Mouse (Mus musculus): Measurements from ENCODE around the gene Slc36a3. TPM values are rescaled to one million over a fixed set of nuclear protein-coding genes. Genes with fewer than 3 reads are reported as not detected.

Gene Slc36a3
- polyA plus RNA-seq, 1 experiment from 2014 or later, result not detected

DNA sequence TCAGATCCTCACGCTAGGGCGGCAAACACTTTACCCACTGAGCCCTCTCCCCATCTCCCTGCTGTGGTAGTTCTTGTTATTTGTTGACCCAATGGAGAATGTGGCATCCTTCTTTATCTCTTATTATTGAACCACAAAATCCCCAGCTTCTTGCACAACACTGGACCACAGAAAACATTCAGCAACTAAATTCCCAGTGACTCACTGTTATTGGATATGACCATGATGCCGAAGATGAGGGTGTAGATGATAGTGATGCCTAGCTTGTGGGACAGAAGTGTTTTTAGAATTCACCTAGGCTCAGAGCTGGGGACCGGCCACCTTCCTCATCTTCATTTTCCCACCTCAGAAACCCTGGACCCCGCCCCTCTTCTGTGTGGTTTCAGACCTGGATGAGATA is 16.6 kb downstream of the Slc36a3 start:
- no peaks in the 10 kb centered on the region for H3K36me3 ChIP-seq (ENCODE audit: control insufficient read depth, insufficient read depth)
- H3K27ac ChIP-seq (ENCODE audit: low read length), result no peak overlapping the region
- no peak overlapping the region for H3K4me2 ChIP-seq (ENCODE audit: low read depth, low read length)
- no peak overlapping the region for H3K4me3 ChIP-seq (ENCODE audit: low read length)
- H3K9ac ChIP-seq (ENCODE audit: low read length), result no peak overlapping the region
- WGBS, result 89% methylated on average over 5 of the region's 5 CpGs
- H3K4me1 ChIP-seq (ENCODE audit: control insufficient read depth, insufficient read depth, low read length), result no peaks in the 10 kb centered on the region
- H3K9me3 ChIP-seq (replicated peaks; ENCODE audit: control insufficient read depth, low read length), result no peaks in the 10 kb centered on the region
- ATAC-seq (replicated peaks; ENCODE audit: extremely low read depth, insufficient read depth, low FRiP score), result no peak
- H3K27me3 ChIP-seq (ENCODE audit: control insufficient read depth, insufficient read depth, low read length), result no peaks in the 10 kb centered on the region

- ATAC-seq (replicated peaks; ENCODE audit: extremely low read depth, insufficient read depth, low FRiP score), result no peak
- no peak overlapping the region for H3K4me3 ChIP-seq (ENCODE audit: low read length)
- H3K27ac ChIP-seq (ENCODE audit: low read length), result no peak overlapping the region
- no peaks in the 10 kb centered on the region for H3K4me1 ChIP-seq (ENCODE audit: control insufficient read depth, insufficient read depth, low read length)
- WGBS, result 89% methylated on average over 1 of the region's 1 CpGs
- no peaks in the 10 kb centered on the region for H3K36me3 ChIP-seq (ENCODE audit: control insufficient read depth, insufficient read depth)
- no peaks in the 10 kb centered on the region for H3K27me3 ChIP-seq (ENCODE audit: control insufficient read depth, insufficient read depth, low read length)
- H3K4me2 ChIP-seq (ENCODE audit: low read depth, low read length), result no peak overlapping the region
- no peaks in the 10 kb centered on the region for H3K9me3 ChIP-seq (replicated peaks; ENCODE audit: control insufficient read depth, low read length)
- H3K9ac ChIP-seq (ENCODE audit: low read length), result no peak overlapping the region
These were observed 17.1 kb downstream of the Slc36a3 start for GRCm38 (mm10) chr11:55134407-55134806.

GRCm38 (mm10) chr11:55133204-55133603 is 18.3 kb downstream of the Slc36a3 start:
- 78% methylated on average over 1 of the region's 1 CpGs for WGBS
- ATAC-seq (replicated peaks; ENCODE audit: extremely low read depth, insufficient read depth, low FRiP score), result no peak
- no peaks in the 10 kb centered on the region for H3K9me3 ChIP-seq (replicated peaks; ENCODE audit: control insufficient read depth, low read length)

DNA sequence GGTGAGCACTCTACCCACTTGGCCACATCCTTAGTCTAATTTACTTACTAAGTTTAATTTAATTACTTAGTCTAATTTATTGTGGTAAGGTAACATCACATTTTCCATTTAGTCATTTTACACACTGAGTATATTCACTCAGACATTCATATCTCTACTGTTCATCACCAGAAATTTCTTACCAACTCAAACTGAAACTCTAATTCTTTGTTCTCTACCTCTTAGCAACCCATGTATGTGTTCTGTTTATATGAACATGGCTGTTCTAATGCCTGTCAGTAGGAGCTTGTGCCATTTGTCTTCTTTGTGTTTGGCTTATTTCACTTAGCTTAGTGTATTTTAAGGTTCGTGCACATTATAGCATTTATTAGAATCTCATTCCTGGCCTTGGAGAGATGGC is 19.6 kb downstream of the Slc36a3 start:
- WGBS, result 70% methylated on average over 1 of the region's 1 CpGs
- no peak for ATAC-seq (replicated peaks; ENCODE audit: extremely low read depth, insufficient read depth, low FRiP score)

More at GRCm38 (mm10) chr11:55133204-55133603, 18.3 kb downstream of the Slc36a3 start:
- no peaks in the 10 kb centered on the region for H3K4me1 ChIP-seq (ENCODE audit: control insufficient read depth, insufficient read depth, low read length)
- no peak overlapping the region for H3K4me3 ChIP-seq (ENCODE audit: low read length)
- no peaks in the 10 kb centered on the region for H3K36me3 ChIP-seq (ENCODE audit: control insufficient read depth, insufficient read depth)
- H3K9ac ChIP-seq (ENCODE audit: low read length), result no peak overlapping the region
- no peak overlapping the region for H3K27ac ChIP-seq (ENCODE audit: low read length)
- H3K4me2 ChIP-seq (ENCODE audit: low read depth, low read length), result no peak overlapping the region
- no peaks in the 10 kb centered on the region for H3K27me3 ChIP-seq (ENCODE audit: control insufficient read depth, insufficient read depth, low read length)

DNA sequence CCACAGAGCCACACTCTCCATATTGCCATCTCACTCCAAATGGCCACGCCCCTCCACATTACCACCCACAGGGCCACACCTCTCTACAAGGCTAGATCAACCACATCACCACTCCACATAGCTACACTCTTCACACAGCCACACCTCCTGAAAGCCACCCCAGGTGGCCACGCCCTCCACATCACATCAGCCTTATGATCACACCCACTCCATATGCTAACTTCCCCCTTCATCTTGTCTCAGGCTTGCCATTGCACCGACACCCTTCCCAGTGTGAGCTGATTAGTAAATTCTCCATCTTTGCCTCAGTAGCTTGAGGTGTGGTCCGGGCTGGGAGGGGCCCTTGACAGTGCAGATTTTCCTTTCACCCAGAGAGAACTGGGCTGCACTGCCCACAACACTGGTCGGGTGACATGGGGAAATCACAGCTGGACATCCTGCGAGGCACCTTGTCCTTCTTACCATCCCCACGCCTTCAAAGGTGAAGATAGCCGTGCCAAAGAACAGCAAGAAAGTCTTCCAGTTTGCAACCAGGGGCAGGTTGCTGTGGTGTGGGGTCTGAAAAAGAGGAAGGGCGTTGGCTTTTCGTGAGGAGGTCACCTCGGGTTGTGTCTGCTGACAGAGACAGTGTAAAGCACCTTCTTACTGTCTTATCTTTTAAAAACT is 20.3 kb downstream of the Slc36a3 start:
- Histone ChIP-seq H3K9me3 (replicated peaks; ENCODE audit: control insufficient read depth, low read length) (no peaks in the 10 kb centered on the region), H3K27me3 (ENCODE audit: control insufficient read depth, insufficient read depth, low read length) (no peaks in the 10 kb centered on the region), H3K9ac (ENCODE audit: low read length) (no peak overlapping the region), H3K27ac (ENCODE audit: low read length) (no peak overlapping the region), H3K4me3 (ENCODE audit: low read length) (no peak overlapping the region), H3K4me1 (ENCODE audit: control insufficient read depth, insufficient read depth, low read length) (no peaks in the 10 kb centered on the region), H3K36me3 (ENCODE audit: control insufficient read depth, insufficient read depth) (no peaks in the 10 kb centered on the region), H3K4me2 (ENCODE audit: low read depth, low read length) (no peak overlapping the region)
- WGBS, result 74% methylated on average over 11 of the region's 11 CpGs
- no peak for ATAC-seq (replicated peaks; ENCODE audit: extremely low read depth, insufficient read depth, low FRiP score)

More for the DNA sequence above, 19.6 kb downstream of the Slc36a3 start:
- no peak overlapping the region for H3K9ac ChIP-seq (ENCODE audit: low read length)
- no peak overlapping the region for H3K4me3 ChIP-seq (ENCODE audit: low read length)
- no peak overlapping the region for H3K27ac ChIP-seq (ENCODE audit: low read length)
- H3K27me3 ChIP-seq (ENCODE audit: control insufficient read depth, insufficient read depth, low read length), result no peaks in the 10 kb centered on the region
- H3K36me3 ChIP-seq (ENCODE audit: control insufficient read depth, insufficient read depth), result no peaks in the 10 kb centered on the region
- H3K9me3 ChIP-seq (replicated peaks; ENCODE audit: control insufficient read depth, low read length), result no peaks in the 10 kb centered on the region
- no peak overlapping the region for H3K4me2 ChIP-seq (ENCODE audit: low read depth, low read length)
- no peaks in the 10 kb centered on the region for H3K4me1 ChIP-seq (ENCODE audit: control insufficient read depth, insufficient read depth, low read length)

DNA sequence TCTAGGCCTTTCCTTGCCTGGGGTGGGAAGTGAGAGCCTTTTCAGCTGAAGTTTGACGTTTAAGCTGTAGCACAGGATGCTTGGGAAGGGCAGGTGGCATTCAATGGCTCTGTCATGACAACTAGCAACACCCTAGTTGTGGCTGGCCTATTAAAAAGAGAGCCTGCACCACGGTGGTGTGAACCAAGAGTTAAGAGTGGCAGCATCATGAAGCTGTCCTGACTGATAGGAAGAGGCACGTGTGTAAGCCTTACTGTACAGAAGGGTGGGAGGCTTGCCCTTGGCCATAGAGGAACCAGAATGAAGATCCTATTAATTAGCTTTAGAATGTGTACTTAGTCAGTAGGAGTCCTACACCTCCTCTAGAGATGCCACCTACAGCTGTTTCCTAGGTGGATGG is 23.1 kb downstream of the Slc36a3 start:
- Histone ChIP-seq H3K27me3 (ENCODE audit: control insufficient read depth, insufficient read depth, low read length) (no peaks in the 10 kb centered on the region), H3K4me2 (ENCODE audit: low read depth, low read length) (no peak overlapping the region), H3K4me3 (ENCODE audit: low read length) (no peak overlapping the region), H3K9me3 (replicated peaks; ENCODE audit: control insufficient read depth, low read length) (no peaks in the 10 kb centered on the region), H3K9ac (ENCODE audit: low read length) (no peak overlapping the region), H3K27ac (ENCODE audit: low read length) (no peak overlapping the region), H3K36me3 (ENCODE audit: control insufficient read depth, insufficient read depth) (no peaks in the 10 kb centered on the region), H3K4me1 (ENCODE audit: control insufficient read depth, insufficient read depth, low read length) (no peaks in the 10 kb centered on the region)
- no peak for ATAC-seq (replicated peaks; ENCODE audit: extremely low read depth, insufficient read depth, low FRiP score)
- WGBS, result 65% methylated on average over 3 of the region's 3 CpGs

DNA sequence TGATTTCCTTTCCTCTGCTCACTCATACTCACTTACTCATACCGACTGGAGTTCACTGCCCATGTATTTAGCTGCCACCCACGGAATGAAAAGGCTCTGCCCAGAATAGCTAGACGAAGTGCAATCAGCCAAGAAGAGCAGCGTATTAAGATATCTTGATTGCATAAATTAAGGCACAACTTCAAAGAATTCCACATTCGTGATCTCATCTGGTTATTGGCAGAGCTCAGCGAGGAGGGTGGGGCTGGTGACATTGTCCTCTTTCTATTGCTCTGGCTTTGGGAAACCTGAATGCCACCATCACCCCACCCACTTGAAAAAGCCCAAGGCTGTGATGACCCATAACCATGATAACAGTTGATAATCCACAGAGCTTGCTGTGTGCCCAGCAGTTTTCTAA is 23.6 kb downstream of the Slc36a3 start:
- 52% methylated on average over 6 of the region's 6 CpGs for WGBS
- Histone ChIP-seq H3K27me3 (ENCODE audit: control insufficient read depth, insufficient read depth, low read length) (no peaks in the 10 kb centered on the region), H3K4me3 (ENCODE audit: low read length) (no peak overlapping the region), H3K4me2 (ENCODE audit: low read depth, low read length) (no peak overlapping the region), H3K4me1 (ENCODE audit: control insufficient read depth, insufficient read depth, low read length) (no peaks in the 10 kb centered on the region), H3K27ac (ENCODE audit: low read length) (no peak overlapping the region), H3K9ac (ENCODE audit: low read length) (no peak overlapping the region), H3K9me3 (replicated peaks; ENCODE audit: control insufficient read depth, low read length) (no peaks in the 10 kb centered on the region), H3K36me3 (ENCODE audit: control insufficient read depth, insufficient read depth) (no peaks in the 10 kb centered on the region)
- ATAC-seq (replicated peaks; ENCODE audit: extremely low read depth, insufficient read depth, low FRiP score), result no peak

DNA sequence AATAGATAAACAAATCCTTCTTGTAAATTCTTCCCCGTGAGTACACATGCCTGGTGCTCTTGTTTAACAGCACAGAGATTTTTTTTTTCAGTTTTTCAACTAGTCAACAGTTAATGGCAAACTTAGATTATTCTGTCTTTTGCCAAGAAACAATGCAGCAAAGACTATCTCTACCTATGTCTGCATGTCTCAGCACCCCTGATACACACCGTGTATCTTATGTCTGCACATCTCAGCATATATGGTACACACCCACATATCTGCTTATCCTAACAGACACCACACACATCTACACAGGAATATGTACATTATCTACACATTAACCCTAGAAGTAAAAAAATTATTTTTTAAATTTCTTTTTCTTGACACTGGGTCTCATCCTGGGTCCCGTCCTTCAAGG is 24.8 kb downstream of the Slc36a3 start:
- ATAC-seq (replicated peaks; ENCODE audit: extremely low read depth, insufficient read depth, low FRiP score), result no peak
- WGBS, result 66% methylated on average over 3 of the region's 3 CpGs
- no peaks in the 10 kb centered on the region for H3K27me3 ChIP-seq (ENCODE audit: control insufficient read depth, insufficient read depth, low read length)
- no peak overlapping the region for H3K4me3 ChIP-seq (ENCODE audit: low read length)
- H3K36me3 ChIP-seq (ENCODE audit: control insufficient read depth, insufficient read depth), result no peaks in the 10 kb centered on the region
- no peak overlapping the region for H3K4me2 ChIP-seq (ENCODE audit: low read depth, low read length)
- no peaks in the 10 kb centered on the region for H3K4me1 ChIP-seq (ENCODE audit: control insufficient read depth, insufficient read depth, low read length)
- no peak overlapping the region for H3K27ac ChIP-seq (ENCODE audit: low read length)
- no peak overlapping the region for H3K9ac ChIP-seq (ENCODE audit: low read length)
- no peaks in the 10 kb centered on the region for H3K9me3 ChIP-seq (replicated peaks; ENCODE audit: control insufficient read depth, low read length)

DNA sequence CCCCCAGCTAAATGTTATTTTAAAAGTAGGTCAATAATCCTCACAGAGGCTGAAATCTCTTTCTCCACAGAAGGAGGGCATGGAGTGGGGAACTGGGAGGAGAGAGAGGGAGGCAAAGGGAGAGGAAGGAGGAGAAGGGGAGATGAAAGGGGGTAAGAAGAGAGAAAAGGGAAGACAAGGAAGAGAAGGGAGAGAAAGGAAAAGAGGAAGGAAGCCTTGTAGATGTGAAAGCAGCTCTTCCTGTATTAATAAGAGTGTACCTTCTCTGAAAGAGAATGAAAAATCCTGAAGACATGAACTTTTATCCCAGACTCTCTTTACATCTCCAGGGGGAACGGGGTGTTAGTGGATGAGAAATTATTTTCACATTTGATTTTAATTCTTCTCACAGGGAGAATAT is 30.1 kb downstream of the Slc36a3 start:
- Histone ChIP-seq H3K36me3 (ENCODE audit: control insufficient read depth, insufficient read depth) (no peaks in the 10 kb centered on the region), H3K4me3 (ENCODE audit: low read length) (no peak overlapping the region), H3K4me1 (ENCODE audit: control insufficient read depth, insufficient read depth, low read length) (no peaks in the 10 kb centered on the region), H3K27me3 (ENCODE audit: control insufficient read depth, insufficient read depth, low read length) (no peaks in the 10 kb centered on the region), H3K27ac (ENCODE audit: low read length) (peak overlapping the region; percentile 65), H3K4me2 (ENCODE audit: low read depth, low read length) (no peak overlapping the region), H3K9ac (ENCODE audit: low read length) (no peak overlapping the region), H3K9me3 (replicated peaks; ENCODE audit: control insufficient read depth, low read length) (no peaks in the 10 kb centered on the region; the same call in none of the 2 replicates)
- 81% methylated on average over 1 of the region's 1 CpGs for WGBS
- no peak for ATAC-seq (replicated peaks; ENCODE audit: extremely low read depth, insufficient read depth, low FRiP score)
